Mouse (Mus musculus) bone marrow macrophage, adult 2 months (primary cell): ENCODE data around the gene Gm7247.

Source experiments
- CTCF ChIP-seq: IDR thresholded peaks from 2 replicates; pipeline ENCODE4 v1.5.1; 2012; ENCODE audit warnings: low read depth, mild to moderate bottlenecking, low read length, moderate library complexity
- POLR2A ChIP-seq: IDR thresholded peaks from 2 replicates; pipeline ENCODE4 v1.6.1; 2012; ENCODE audit warnings: mild to moderate bottlenecking, low read depth, low read length, borderline replicate concordance

GRCm38 (mm10) chr14:51496955-51497354, 135.4 kb downstream of the Gm7247 start:
- no peak for TF ChIP-seq CTCF
- TF ChIP-seq POLR2A: no peak
